Mouse (Mus musculus) midbrain, embryonic 12.5 days (tissue): Measurements from ENCODE around the gene Lgi2. TPM values are rescaled to one million over a fixed set of nuclear protein-coding genes. Genes with fewer than 3 reads are reported as not detected.

Source experiments
- ATAC-seq: fragments of 200-750 bp; cut with Nextera tagmentation; 2 replicates; pipeline ENCODE4 v1.8.0; 2017; ENCODE audit warnings: low read depth, moderate TSS enrichment, moderate library complexity; ENCODE audit not compliant: low FRiP score
- H3K27ac ChIP-seq: fragments of 300-500 bp; sonication (generic); replicated peaks from 2 replicates; pipeline ENCODE4 v1.5.1; 2016; ENCODE audit warnings: mild to moderate bottlenecking
- H3K27me3 ChIP-seq: fragments of 300-500 bp; sonication (generic); 2 replicates; pipeline ENCODE4 v1.6.1; 2016; ENCODE audit warnings: mild to moderate bottlenecking
- H3K36me3 ChIP-seq: fragments of 300-500 bp; sonication (generic); 2 replicates; pipeline ENCODE4 v1.6.1; 2016
- H3K4me1 ChIP-seq: fragments of 300-500 bp; sonication (generic); 2 replicates; pipeline ENCODE4 v1.6.1; 2016
- H3K4me2 ChIP-seq: fragments of 300-500 bp; sonication (generic); replicated peaks from 2 replicates; pipeline ENCODE4 v1.6.1; 2016; ENCODE audit warnings: mild to moderate bottlenecking, moderate library complexity
- H3K4me3 ChIP-seq: fragments of 300-500 bp; sonication (generic); 2 replicates; pipeline ENCODE4 v1.5.1; 2016; ENCODE audit warnings: mild to moderate bottlenecking
- H3K9ac ChIP-seq: fragments of 300-500 bp; sonication (generic); replicated peaks from 2 replicates; pipeline ENCODE4 v1.6.1; 2016; ENCODE audit warnings: mild to moderate bottlenecking, moderate library complexity
- H3K9me3 ChIP-seq: fragments of 300-500 bp; sonication (generic); 2 replicates; pipeline ENCODE4 v1.6.1; 2016; ENCODE audit warnings: mild to moderate bottlenecking
- WGBS: fragments of 180-500 bp; shearing (Covaris S2); methylation state at CpG from one replicate; pipeline ENCODE4 v1.1.7; 2016; 5-methylcytosine and 5-hydroxymethylcytosine counted together
- polyA plus RNA-seq: library from polyadenylated mRNA; unstranded; fragments of >200 nt; fragmentation: Nextera tagmentation; extraction: Ambion mirVana; gene quantifications from 2 replicates; pipeline ENCODE4 v1.2.1, GENCODE M21; 2016

Gene Lgi2
- polyA plus RNA-seq, 1 experiment from 2014 or later, result 1.9 TPM

DNA sequence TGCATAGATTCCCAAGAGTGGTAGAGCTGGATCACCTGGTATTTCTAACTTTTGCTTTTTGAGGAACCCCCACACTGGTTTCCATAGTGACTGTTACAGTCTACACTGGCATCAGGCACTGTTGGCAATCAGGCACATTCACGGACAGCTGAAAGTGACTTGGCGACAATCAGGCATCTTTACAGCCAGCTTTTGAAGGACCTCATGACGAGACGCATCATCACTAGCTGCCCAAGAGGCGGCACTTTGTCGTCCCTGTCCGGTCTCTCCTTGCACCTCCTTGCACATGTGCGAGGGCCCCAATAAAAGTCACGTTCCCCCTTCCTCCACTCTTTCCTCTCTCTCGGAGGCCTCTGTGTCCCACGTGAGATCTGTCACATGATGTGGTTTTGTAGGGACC lies 62.1 kb downstream of the Lgi2 start:
- ATAC-seq, result no peak
- Histone ChIP-seq H3K4me3 (no peak overlapping the region), H3K9me3 (no peaks in the 10 kb centered on the region), H3K27me3 (no peaks in the 10 kb centered on the region), H3K9ac (no peak overlapping the region), H3K36me3 (no peaks in the 10 kb centered on the region), H3K4me2 (no peak overlapping the region), H3K4me1 (no peaks in the 10 kb centered on the region), H3K27ac (no peak overlapping the region)
- WGBS, result 92% methylated on average over 11 of the region's 11 CpGs

DNA sequence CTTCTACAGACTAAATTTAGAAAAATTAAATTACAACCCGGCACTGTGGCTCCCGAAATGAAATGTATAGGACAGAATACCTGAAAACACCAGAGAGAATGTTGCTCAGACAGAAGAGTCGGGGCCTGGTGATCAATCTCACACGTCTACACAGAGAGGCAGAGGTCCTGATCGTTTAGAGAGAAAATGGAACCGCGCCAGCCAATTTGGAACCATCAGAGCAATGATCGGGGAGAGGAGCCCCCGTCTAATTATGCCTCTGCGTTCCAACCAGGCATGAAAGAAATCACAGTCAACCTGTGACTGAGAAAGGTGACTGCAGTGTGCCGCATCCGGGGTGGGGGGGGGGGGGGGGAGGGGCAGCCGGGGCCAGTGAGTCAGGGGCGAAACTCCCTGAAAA lies 70.6 kb downstream of the Lgi2 start:
- no peak for ATAC-seq
- Histone ChIP-seq H3K27ac (no peak overlapping the region), H3K9me3 (no peaks in the 10 kb centered on the region), H3K4me1 (peaks cover 4% of the 10 kb centered on the region; the same call in 1 of the 2 replicates), H3K9ac (no peak overlapping the region), H3K4me2 (no peak overlapping the region), H3K27me3 (no peaks in the 10 kb centered on the region), H3K36me3 (no peaks in the 10 kb centered on the region), H3K4me3 (no peak overlapping the region)
- 72% methylated on average over 12 of the region's 14 CpGs for WGBS

DNA sequence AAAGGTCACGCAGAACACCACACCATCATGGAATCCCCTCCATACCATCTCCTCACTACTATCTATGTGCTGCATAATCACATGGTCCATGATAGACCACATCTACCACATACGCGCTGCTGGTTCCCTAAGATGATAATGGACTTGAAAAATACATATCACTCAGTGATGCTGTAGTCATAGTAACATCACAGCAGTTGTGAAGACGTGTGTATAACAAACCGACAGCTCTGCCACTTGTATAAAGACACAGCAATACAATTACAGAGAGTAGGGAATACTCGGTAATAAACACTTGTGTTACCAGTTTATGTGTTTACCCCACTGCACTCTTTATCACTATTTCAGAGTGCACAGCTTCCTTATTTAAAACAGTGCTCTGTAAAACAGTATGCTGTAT lies 74.8 kb downstream of the Lgi2 start:
- Histone ChIP-seq H3K4me3 (no peak overlapping the region), H3K36me3 (no peaks in the 10 kb centered on the region), H3K4me1 (peaks cover 4% of the 10 kb centered on the region; the same call in 1 of the 2 replicates), H3K27ac (no peak overlapping the region), H3K9ac (no peak overlapping the region), H3K4me2 (no peak overlapping the region), H3K9me3 (no peaks in the 10 kb centered on the region), H3K27me3 (no peaks in the 10 kb centered on the region)
- no peak for ATAC-seq
- 90% methylated on average over 6 of the region's 6 CpGs for WGBS

DNA sequence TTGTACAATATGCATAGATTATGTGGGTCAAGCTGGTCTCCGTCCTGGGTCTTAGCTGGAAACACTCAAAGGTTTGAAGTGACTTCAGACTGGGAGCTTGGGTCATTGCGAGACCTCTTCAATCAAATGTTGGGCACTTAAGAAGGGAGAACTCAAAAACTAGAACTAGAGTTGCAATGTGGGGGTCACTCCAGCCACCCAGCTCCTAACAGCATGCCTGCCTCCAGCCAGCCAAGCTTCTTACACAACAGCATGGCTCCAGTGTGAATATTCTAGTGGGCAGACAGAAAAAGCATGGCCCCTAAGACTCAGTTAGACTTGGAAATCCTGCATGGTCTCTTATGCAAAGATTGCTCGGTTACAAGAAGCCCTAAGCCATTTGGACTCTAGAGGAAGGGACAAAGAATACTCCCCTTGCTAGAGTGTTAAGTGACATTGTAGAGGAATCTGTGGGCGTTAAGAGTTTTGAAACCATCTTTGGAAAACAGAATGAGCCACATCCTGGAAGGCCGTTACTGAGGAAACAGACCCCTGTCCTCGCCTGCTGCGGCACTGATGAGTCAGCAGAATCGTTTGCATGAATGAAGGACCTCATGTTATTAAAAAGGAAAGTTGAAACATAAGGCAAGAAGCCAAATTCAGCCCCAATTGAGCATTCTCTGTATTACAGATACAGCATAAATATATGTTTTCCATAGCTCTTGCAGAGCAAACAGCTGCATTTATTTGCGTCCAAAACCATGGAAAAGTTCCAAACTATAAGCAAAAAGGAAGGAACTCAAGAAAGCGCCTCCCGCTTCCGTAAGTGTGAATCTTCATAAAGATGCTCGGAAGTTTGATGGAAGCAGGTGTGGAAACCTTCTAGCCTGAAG lies 78.5 kb downstream of the Lgi2 start:
- ATAC-seq, result no peak
- H3K4me1 ChIP-seq, result no peaks in the 10 kb centered on the region
- WGBS, result 90% methylated on average over 13 of the region's 13 CpGs

More for the DNA sequence above, 78.5 kb downstream of the Lgi2 start:
- Histone ChIP-seq H3K4me2 (no peak overlapping the region), H3K27ac (no peak overlapping the region), H3K27me3 (no peaks in the 10 kb centered on the region), H3K36me3 (no peaks in the 10 kb centered on the region), H3K4me3 (no peak overlapping the region), H3K9ac (no peak overlapping the region), H3K9me3 (no peaks in the 10 kb centered on the region)

Other genes with a start within 250 kb of the Lgi2 start
- gene Sod3, start 202.7 kb downstream of the Lgi2 start, polyA plus RNA-seq, result 0.36 and 0.52 TPM in 2 replicates
- 5.1 and 6.3 TPM in 2 replicates for gene Ccdc149, start 94.9 kb downstream of the Lgi2 start, polyA plus RNA-seq
- 8.5 and 9.4 TPM in 2 replicates for gene Sepsecs, start 103.2 kb upstream of the Lgi2 start, polyA plus RNA-seq
- 16.6 and 17.4 TPM in 2 replicates for gene Pi4k2b, start 175.1 kb upstream of the Lgi2 start, polyA plus RNA-seq
- gene Zcchc4, start 208.9 kb upstream of the Lgi2 start, polyA plus RNA-seq, result 18.2 and 20.6 TPM in 2 replicates